Mouse (Mus musculus) liver, embryonic 16.5 days (tissue): ENCODE data around the gene Ddc. TPM values are rescaled to one million over a fixed set of nuclear protein-coding genes. Genes with fewer than 3 reads are reported as not detected.

ENCODE experiments used
- ATAC-seq: fragments of 200-750 bp; cut with Nextera tagmentation; 2 replicates; pipeline ENCODE4 v1.8.0; 2017; ENCODE audit warnings: low read depth, mild to moderate bottlenecking, moderate number of reproducible peaks, moderate library complexity
- H3K27ac ChIP-seq: fragments of 300-500 bp; sonication (generic); 2 replicates; pipeline ENCODE4 v1.5.1; 2014; ENCODE audit warnings: mild to moderate bottlenecking, low read length
- H3K27me3 ChIP-seq: fragments of 300-500 bp; sonication (generic); 2 replicates; pipeline ENCODE4 v1.6.1; 2014; ENCODE audit warnings: low read depth, low read length, mixed read lengths; ENCODE audit not compliant: control insufficient read depth, insufficient read depth
- H3K36me3 ChIP-seq: fragments of 300-500 bp; sonication (generic); 2 replicates; pipeline ENCODE4 v1.6.1; 2014; ENCODE audit warnings: mild to moderate bottlenecking; ENCODE audit not compliant: control insufficient read depth, insufficient read depth
- H3K4me1 ChIP-seq: fragments of 300-500 bp; sonication (generic); 2 replicates; pipeline ENCODE4 v1.6.1; 2014; ENCODE audit warnings: low read depth, low read length, mixed read lengths; ENCODE audit not compliant: control insufficient read depth
- H3K4me2 ChIP-seq: fragments of 300-500 bp; sonication (generic); 2 replicates; pipeline ENCODE4 v1.6.1; 2014; ENCODE audit warnings: low read depth, low read length, mixed read lengths
- H3K4me3 ChIP-seq: fragments of 300-500 bp; sonication (generic); 2 replicates; pipeline ENCODE4 v1.5.1; 2014; ENCODE audit warnings: low read depth, mild to moderate bottlenecking, low read length
- H3K9ac ChIP-seq: fragments of 300-500 bp; sonication (generic); 2 replicates; pipeline ENCODE4 v1.6.1; 2014; ENCODE audit warnings: low read depth, low read length
- H3K9me3 ChIP-seq: fragments of 300-500 bp; sonication (generic); replicated peaks from 2 replicates; pipeline ENCODE4 v1.6.1; 2016; ENCODE audit warnings: low read length; ENCODE audit not compliant: control insufficient read depth
- WGBS: fragments of 180-500 bp; shearing (Covaris S2); extraction: QIAGEN DNeasy Blood & Tissue Kit; methylation state at CpG from one replicate; pipeline ENCODE4 v1.1.7; 2014; ENCODE audit not compliant: insufficient replicate concordance; 5-methylcytosine and 5-hydroxymethylcytosine counted together
- polyA plus RNA-seq: library from polyadenylated mRNA; unstranded; fragments of >200 nt; fragmentation: Nextera tagmentation; extraction: Ambion mirVana; gene quantifications from 2 replicates; pipeline ENCODE4 v1.2.1, GENCODE M21; 2015

Ddc gene
- polyA plus RNA-seq, 1 experiment from 2014 or later = 16.3 TPM

GRCm38 (mm10) chr11:11835361-11835760 lies 62.6 kb downstream of the Ddc start:
- 7% methylated on average over 6 of the region's 6 CpGs for WGBS
- Histone ChIP-seq H3K4me2 (peak overlapping the region; percentile 86), H3K27ac (peak overlapping the region; percentile 79), H3K27me3 (no peaks in the 10 kb centered on the region), H3K4me1 (peaks cover 68% of the 10 kb centered on the region), H3K9ac (peak overlapping the region; percentile 50), H3K36me3 (no peaks in the 10 kb centered on the region), H3K4me3 (peak overlapping the region; percentile 12), H3K9me3 (no peaks in the 10 kb centered on the region)
- ATAC-seq = peak; percentile 64

DNA sequence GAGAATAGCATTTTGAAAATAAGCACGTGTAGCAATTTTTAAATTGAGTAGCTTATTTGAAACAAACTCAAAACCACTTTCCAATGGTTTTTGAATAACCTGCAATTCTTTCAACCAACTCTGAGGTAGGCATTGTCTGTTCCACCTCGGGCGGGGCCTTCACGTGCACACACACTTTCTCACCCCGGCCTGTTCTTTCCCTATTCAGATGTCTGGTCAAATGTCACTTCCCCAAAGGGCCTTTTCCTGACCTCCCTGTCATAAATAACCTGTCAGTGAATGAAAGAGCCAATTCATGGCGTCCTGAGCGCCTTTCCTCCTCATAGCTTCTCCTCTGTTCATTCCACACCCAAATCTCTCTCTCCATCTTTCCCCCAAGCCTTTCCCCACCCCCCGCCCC lies 64.8 kb downstream of the Ddc start:
- Histone ChIP-seq H3K36me3 (no peaks in the 10 kb centered on the region), H3K4me3 (no peak overlapping the region), H3K27ac (peak overlapping the region; percentile 86), H3K9me3 (no peaks in the 10 kb centered on the region), H3K4me2 (no peak overlapping the region), H3K9ac (0 out of 2 replicates have a peak overlapping the region, but pooled peaks have one; percentile 17), H3K4me1 (peaks cover 57% of the 10 kb centered on the region), H3K27me3 (peaks cover 16% of the 10 kb centered on the region)
- WGBS = 31% methylated on average over 8 of the region's 8 CpGs
- no peak for ATAC-seq

DNA sequence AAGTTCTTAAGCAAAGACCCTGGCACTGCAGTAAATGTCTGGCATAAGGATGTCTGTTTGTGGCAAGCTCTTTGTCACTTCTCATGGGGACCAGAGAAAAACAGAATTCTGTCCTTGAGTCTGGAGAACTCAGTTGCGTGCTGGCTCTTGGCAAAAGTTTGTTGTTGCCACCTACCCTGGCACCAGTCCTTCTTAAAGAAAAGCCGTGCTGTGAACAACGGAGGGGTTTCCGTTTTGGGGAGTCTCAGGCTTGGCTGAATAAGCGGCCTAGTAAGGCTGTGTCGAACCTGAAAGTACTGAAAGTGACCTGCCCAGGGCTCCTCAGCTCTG lies 65.2 kb downstream of the Ddc start:
- Histone ChIP-seq H3K4me1 (peaks cover 54% of the 10 kb centered on the region), H3K4me2 (no peak overlapping the region), H3K4me3 (no peak overlapping the region), H3K36me3 (no peaks in the 10 kb centered on the region), H3K9me3 (no peaks in the 10 kb centered on the region), H3K9ac (0 out of 2 replicates have a peak overlapping the region, but pooled peaks have one; percentile 17), H3K27me3 (peaks cover 18% of the 10 kb centered on the region), H3K27ac (peak overlapping the region; percentile 86)
- ATAC-seq = no peak
- WGBS = 35% methylated on average over 6 of the region's 6 CpGs

- H3K27me3 ChIP-seq = peaks cover 20% of the 10 kb centered on the region
These were observed 65.8 kb downstream of the Ddc start for GRCm38 (mm10) chr11:11831940-11832754.

GRCm38 (mm10) chr11:11831526-11831925 lies 66.4 kb downstream of the Ddc start:
- Histone ChIP-seq H3K27ac (peak overlapping the region; percentile 86), H3K4me2 (peak overlapping the region; percentile 26; the same call in 1 of the 2 replicates), H3K9ac (peak overlapping the region; percentile 40; the same call in 1 of the 2 replicates), H3K4me1 (peaks cover 44% of the 10 kb centered on the region), H3K9me3 (no peaks in the 10 kb centered on the region), H3K36me3 (no peaks in the 10 kb centered on the region), H3K27me3 (peaks cover 24% of the 10 kb centered on the region), H3K4me3 (no peak overlapping the region)
- no peak for ATAC-seq
- WGBS = 69% methylated on average over 6 of the region's 6 CpGs

More at GRCm38 (mm10) chr11:11831940-11832754, 65.8 kb downstream of the Ddc start:
- H3K27ac ChIP-seq = peak overlapping the region; percentile 86
- peaks cover 48% of the 10 kb centered on the region for H3K4me1 ChIP-seq
- 19% methylated on average over 6 of the region's 6 CpGs for WGBS
- H3K9ac ChIP-seq = peak overlapping the region; percentile 40; the same call in 1 of the 2 replicates
- no peaks in the 10 kb centered on the region for H3K36me3 ChIP-seq
- no peaks in the 10 kb centered on the region for H3K9me3 ChIP-seq
- peak overlapping the region; percentile 26; the same call in 1 of the 2 replicates for H3K4me2 ChIP-seq
- no peak for ATAC-seq
- H3K4me3 ChIP-seq = no peak overlapping the region

- WGBS = 58% methylated on average over 12 of the region's 12 CpGs
- Histone ChIP-seq H3K4me3 (no peak overlapping the region), H3K27me3 (peaks cover 24% of the 10 kb centered on the region), H3K9ac (no peak overlapping the region), H3K4me1 (peaks cover 38% of the 10 kb centered on the region), H3K4me2 (no peak overlapping the region), H3K27ac (peak overlapping the region; percentile 8; the same call in 1 of the 2 replicates), H3K9me3 (no peaks in the 10 kb centered on the region), H3K36me3 (no peaks in the 10 kb centered on the region)
- no peak for ATAC-seq
These were observed 67.0 kb downstream of the Ddc start for GRCm38 (mm10) chr11:11830884-11831495.

GRCm38 (mm10) chr11:11829161-11830000 lies 68.6 kb downstream of the Ddc start:
- H3K9me3 ChIP-seq = no peaks in the 10 kb centered on the region
- no peak overlapping the region for H3K9ac ChIP-seq
- H3K4me2 ChIP-seq = no peak overlapping the region
- no peak for ATAC-seq
- H3K4me3 ChIP-seq = no peak overlapping the region
- H3K36me3 ChIP-seq = no peaks in the 10 kb centered on the region
- H3K4me1 ChIP-seq = peaks cover 28% of the 10 kb centered on the region
- 50% methylated on average over 11 of the region's 11 CpGs for WGBS
- H3K27ac ChIP-seq = no peak overlapping the region
- H3K27me3 ChIP-seq = peaks cover 24% of the 10 kb centered on the region

GRCm38 (mm10) chr11:11828761-11829160 lies 69.2 kb downstream of the Ddc start:
- WGBS = 29% methylated on average over 6 of the region's 6 CpGs
- Histone ChIP-seq H3K36me3 (no peaks in the 10 kb centered on the region), H3K27me3 (peaks cover 24% of the 10 kb centered on the region), H3K4me3 (no peak overlapping the region), H3K9ac (no peak overlapping the region), H3K4me2 (no peak overlapping the region), H3K27ac (no peak overlapping the region), H3K4me1 (peaks cover 30% of the 10 kb centered on the region), H3K9me3 (no peaks in the 10 kb centered on the region)
- no peak for ATAC-seq
